Mouse (Mus musculus) liver, embryonic 13.5 days (tissue): ENCODE data around the gene Abhd6. TPM values are rescaled to one million over a fixed set of nuclear protein-coding genes. Genes with fewer than 3 reads are reported as not detected.
A peak's percentile ranks its signal among the peaks of the same experiment; 100 is the strongest.

Source experiments
- ATAC-seq: fragments of 200-750 bp; cut with Nextera tagmentation; 2 replicates; pipeline ENCODE4 v1.8.0; 2017; ENCODE audit warnings: low read depth, mild to moderate bottlenecking, moderate number of reproducible peaks, moderate library complexity
- DNase-seq: peaks from one replicate; pipeline ENCODE4 v3.0.0; 2022
- H3K27ac ChIP-seq: fragments of 300-500 bp; sonication (generic); 2 replicates; pipeline ENCODE4 v1.5.1; 2015; ENCODE audit warnings: moderate library complexity, mild to moderate bottlenecking, inconsistent platforms
- H3K27me3 ChIP-seq: fragments of 300-500 bp; sonication (generic); 2 replicates; pipeline ENCODE4 v1.6.1; 2015; ENCODE audit warnings: mild to moderate bottlenecking, inconsistent platforms
- H3K36me3 ChIP-seq: fragments of 300-500 bp; sonication (generic); 2 replicates; pipeline ENCODE4 v1.6.1; 2015; ENCODE audit warnings: mild to moderate bottlenecking, inconsistent platforms
- H3K4me1 ChIP-seq: fragments of 300-500 bp; sonication (generic); replicated peaks from 2 replicates; pipeline ENCODE4 v1.6.1; 2015; ENCODE audit warnings: inconsistent platforms
- H3K4me2 ChIP-seq: fragments of 300-500 bp; sonication (generic); 2 replicates; pipeline ENCODE4 v1.6.1; 2015; ENCODE audit warnings: inconsistent platforms, mild to moderate bottlenecking, moderate library complexity
- H3K4me3 ChIP-seq: fragments of 300-500 bp; sonication (generic); replicated peaks from 2 replicates; pipeline ENCODE4 v1.5.1; 2015; ENCODE audit warnings: mild to moderate bottlenecking, inconsistent platforms
- H3K9ac ChIP-seq: fragments of 300-500 bp; sonication (generic); 2 replicates; pipeline ENCODE4 v1.6.1; 2015; ENCODE audit warnings: mild to moderate bottlenecking, inconsistent platforms
- H3K9me3 ChIP-seq: fragments of 300-500 bp; sonication (generic); replicated peaks from 2 replicates; pipeline ENCODE4 v1.6.1; 2016; ENCODE audit warnings: inconsistent platforms
- WGBS: fragments of 180-500 bp; shearing (Covaris S2); methylation state at CpG from one replicate; pipeline ENCODE4 v1.1.7; 2015; ENCODE audit not compliant: insufficient replicate concordance; 5-methylcytosine and 5-hydroxymethylcytosine counted together
- polyA plus RNA-seq: library from polyadenylated mRNA; unstranded; fragments of >200 nt; fragmentation: Nextera tagmentation; extraction: Ambion mirVana; gene quantifications from 2 replicates; pipeline ENCODE4 v1.2.1, GENCODE M21; 2015

Abhd6 gene
- polyA plus RNA-seq, 1 experiment from 2014 or later: 9.3 TPM

- Histone ChIP-seq H3K4me2 (no peak overlapping the region), H3K27me3 (no peaks in the 10 kb centered on the region), H3K36me3 (no peaks in the 10 kb centered on the region), H3K9me3 (no peaks in the 10 kb centered on the region), H3K4me3 (no peak overlapping the region), H3K9ac (no peak overlapping the region), H3K27ac (no peak overlapping the region), H3K4me1 (peaks cover 23% of the 10 kb centered on the region)
- 60% methylated on average over 6 of the region's 6 CpGs for WGBS
- DNase-seq: no peak
- no peak for ATAC-seq
Measured at GRCm38 (mm10) chr14:8011938-8012337, 9.2 kb downstream of the Abhd6 start.

GRCm38 (mm10) chr14:8015756-8016155 is 13.1 kb downstream of the Abhd6 start:
- H3K4me3 ChIP-seq: no peak overlapping the region
- peaks cover 20% of the 10 kb centered on the region for H3K4me1 ChIP-seq
- H3K36me3 ChIP-seq: no peaks in the 10 kb centered on the region
- peak overlapping the region; percentile 19; the same call in 1 of the 2 replicates for H3K27ac ChIP-seq
- DNase-seq (no peak), ATAC-seq (no peak)
- no peaks in the 10 kb centered on the region for H3K27me3 ChIP-seq
- H3K9me3 ChIP-seq: no peaks in the 10 kb centered on the region
- H3K4me2 ChIP-seq: no peak overlapping the region
- WGBS: 88% methylated on average over 6 of the region's 6 CpGs
- H3K9ac ChIP-seq: no peak overlapping the region

GRCm38 (mm10) chr14:8016276-8016675 is 13.6 kb downstream of the Abhd6 start:
- ATAC-seq (peak; percentile 82), DNase-seq (no peak)
- Histone ChIP-seq H3K4me1 (peaks cover 20% of the 10 kb centered on the region), H3K4me3 (no peak overlapping the region), H3K4me2 (peak overlapping the region; percentile 33), H3K27me3 (no peaks in the 10 kb centered on the region), H3K9ac (no peak overlapping the region), H3K9me3 (no peaks in the 10 kb centered on the region), H3K27ac (peak overlapping the region; percentile 19), H3K36me3 (no peaks in the 10 kb centered on the region)
- 64% methylated on average over 6 of the region's 6 CpGs for WGBS

- ATAC-seq (peak; percentile 86), DNase-seq (peak; percentile 14)
- Histone ChIP-seq H3K4me3 (0 out of 2 replicates have a peak overlapping the region, but pooled peaks have one; percentile 8), H3K27ac (peak overlapping the region; percentile 58; the same call in 1 of the 2 replicates), H3K4me1 (peaks cover 20% of the 10 kb centered on the region), H3K27me3 (no peaks in the 10 kb centered on the region), H3K9ac (no peak overlapping the region), H3K36me3 (no peaks in the 10 kb centered on the region), H3K4me2 (peak overlapping the region; percentile 33), H3K9me3 (no peaks in the 10 kb centered on the region)
- WGBS: 56% methylated on average over 1 of the region's 1 CpGs
Measured at GRCm38 (mm10) chr14:8016951-8017350, 14.2 kb downstream of the Abhd6 start.

GRCm38 (mm10) chr14:8020011-8020410 is 17.3 kb downstream of the Abhd6 start:
- Histone ChIP-seq H3K9me3 (no peaks in the 10 kb centered on the region), H3K27ac (no peak overlapping the region), H3K9ac (no peak overlapping the region), H3K27me3 (no peaks in the 10 kb centered on the region), H3K4me1 (peaks cover 20% of the 10 kb centered on the region), H3K4me2 (no peak overlapping the region), H3K4me3 (no peak overlapping the region), H3K36me3 (no peaks in the 10 kb centered on the region)
- no peak for DNase-seq
- 77% methylated on average over 1 of the region's 1 CpGs for WGBS
- no peak for ATAC-seq

- ATAC-seq: no peak
Measured at GRCm38 (mm10) chr14:8020546-8020945, 17.8 kb downstream of the Abhd6 start.

GRCm38 (mm10) chr14:8024469-8024868 is 21.8 kb downstream of the Abhd6 start:
- Histone ChIP-seq H3K9me3 (no peaks in the 10 kb centered on the region), H3K27me3 (no peaks in the 10 kb centered on the region), H3K36me3 (no peaks in the 10 kb centered on the region), H3K4me1 (no peaks in the 10 kb centered on the region), H3K4me3 (no peak overlapping the region), H3K27ac (no peak overlapping the region), H3K9ac (no peak overlapping the region), H3K4me2 (no peak overlapping the region)
- DNase-seq (no peak), ATAC-seq (no peak)
- 60% methylated on average over 6 of the region's 6 CpGs for WGBS

More at GRCm38 (mm10) chr14:8020546-8020945, 17.8 kb downstream of the Abhd6 start:
- Histone ChIP-seq H3K4me1 (peaks cover 18% of the 10 kb centered on the region), H3K27ac (no peak overlapping the region), H3K36me3 (no peaks in the 10 kb centered on the region), H3K9me3 (no peaks in the 10 kb centered on the region), H3K9ac (no peak overlapping the region), H3K4me3 (no peak overlapping the region), H3K4me2 (no peak overlapping the region), H3K27me3 (no peaks in the 10 kb centered on the region)
- DNase-seq: no peak
- WGBS: 75% methylated on average over 7 of the region's 7 CpGs

- H3K4me3 ChIP-seq: no peak overlapping the region
- no peak for ATAC-seq
- H3K9me3 ChIP-seq: no peaks in the 10 kb centered on the region
- no peaks in the 10 kb centered on the region for H3K36me3 ChIP-seq
- WGBS: 82% methylated on average over 10 of the region's 10 CpGs
- H3K4me1 ChIP-seq: no peaks in the 10 kb centered on the region
- H3K27ac ChIP-seq: no peak overlapping the region
- DNase-seq: no peak
- H3K4me2 ChIP-seq: no peak overlapping the region
- H3K9ac ChIP-seq: no peak overlapping the region
- H3K27me3 ChIP-seq: no peaks in the 10 kb centered on the region
Measured at GRCm38 (mm10) chr14:8024936-8025335, 22.2 kb downstream of the Abhd6 start.

- WGBS: 60% methylated on average over 10 of the region's 10 CpGs
- Histone ChIP-seq H3K36me3 (no peaks in the 10 kb centered on the region), H3K4me1 (no peaks in the 10 kb centered on the region), H3K9ac (no peak overlapping the region), H3K4me3 (no peak overlapping the region), H3K27ac (no peak overlapping the region), H3K4me2 (no peak overlapping the region), H3K27me3 (no peaks in the 10 kb centered on the region), H3K9me3 (no peaks in the 10 kb centered on the region)
- ATAC-seq (no peak), DNase-seq (no peak)
Measured at GRCm38 (mm10) chr14:8026769-8027531, 24.2 kb downstream of the Abhd6 start.

- Histone ChIP-seq H3K4me1 (no peaks in the 10 kb centered on the region), H3K36me3 (no peaks in the 10 kb centered on the region), H3K27ac (no peak overlapping the region), H3K27me3 (no peaks in the 10 kb centered on the region), H3K4me3 (no peak overlapping the region), H3K9me3 (no peaks in the 10 kb centered on the region), H3K4me2 (no peak overlapping the region), H3K9ac (no peak overlapping the region)
- no peak for ATAC-seq
- DNase-seq: no peak
- 61% methylated on average over 5 of the region's 5 CpGs for WGBS
Measured at GRCm38 (mm10) chr14:8028086-8028485, 25.4 kb downstream of the Abhd6 start.

GRCm38 (mm10) chr14:8029752-8030151 is 27.1 kb downstream of the Abhd6 start:
- Histone ChIP-seq H3K4me2 (no peak overlapping the region), H3K36me3 (no peaks in the 10 kb centered on the region), H3K27ac (no peak overlapping the region), H3K27me3 (no peaks in the 10 kb centered on the region), H3K4me3 (no peak overlapping the region), H3K9ac (no peak overlapping the region), H3K9me3 (no peaks in the 10 kb centered on the region), H3K4me1 (no peaks in the 10 kb centered on the region)
- DNase-seq: no peak
- no peak for ATAC-seq
- WGBS: 42% methylated on average over 1 of the region's 1 CpGs

GRCm38 (mm10) chr14:8030535-8030934 is 27.8 kb downstream of the Abhd6 start:
- H3K4me2 ChIP-seq: no peak overlapping the region
- H3K4me3 ChIP-seq: no peak overlapping the region
- WGBS: 49% methylated on average over 4 of the region's 4 CpGs
- no peaks in the 10 kb centered on the region for H3K36me3 ChIP-seq
- no peaks in the 10 kb centered on the region for H3K9me3 ChIP-seq
- ATAC-seq (no peak), DNase-seq (no peak)
- no peak overlapping the region for H3K9ac ChIP-seq
- H3K27ac ChIP-seq: no peak overlapping the region
- no peaks in the 10 kb centered on the region for H3K27me3 ChIP-seq
- H3K4me1 ChIP-seq: no peaks in the 10 kb centered on the region
